In the genomic region with DNA sequence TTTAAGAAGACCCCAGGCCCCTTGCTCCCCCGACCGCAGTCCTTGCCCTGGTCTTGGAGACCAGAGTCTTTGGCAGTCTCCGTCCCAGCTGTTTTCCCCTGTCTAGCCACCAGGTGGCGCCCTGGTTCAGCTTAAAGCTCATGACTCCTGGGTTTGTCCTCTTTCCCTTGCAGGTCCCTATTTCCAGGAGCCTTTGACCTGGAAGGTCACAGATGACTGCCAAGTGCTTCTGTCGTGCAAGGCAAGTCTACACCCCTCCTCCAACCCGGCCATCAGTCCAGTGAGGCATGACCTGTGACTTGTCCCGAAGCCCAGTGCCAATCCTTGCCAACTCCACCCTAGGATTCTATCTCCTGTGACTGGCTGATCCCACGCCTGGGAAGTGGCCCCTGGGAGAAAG, we compare ENCODE assay signal across 8 mouse cellular contexts. TPM values are rescaled to one million over a fixed set of nuclear protein-coding genes. Genes with fewer than 3 reads are reported as not detected.
DNase-seq lines count a peak whose midpoint lies in the region; ATAC-seq and TF ChIP-seq lines count a peak whose summit lies in the region.

No protein-coding gene starts in this region.

- WGBS in hindbrain, embryonic 10.5 days = 27% methylated on average over 8 of the region's 8 CpGs
- WGBS in hindbrain, embryonic 13.5 days = 20% methylated on average over 8 of the region's 8 CpGs
- WGBS in midbrain, postnatal 0 days = 17% methylated on average over 8 of the region's 8 CpGs

- H3K9me3 ChIP-seq in hindbrain, embryonic 10.5 days = 0 out of 2 replicates have a peak, but pooled peaks cover 3% of the 10 kb centered on the region
- H3K9me3 ChIP-seq in hindbrain, embryonic 13.5 days = no peaks in the 10 kb centered on the region
- no peaks in the 10 kb centered on the region for H3K9me3 ChIP-seq in midbrain, postnatal 0 days (ENCODE audit: low read length)

- 0 out of 2 replicates have a peak overlapping the region, but pooled peaks have one; percentile 26 for H3K27ac ChIP-seq in hindbrain, embryonic 10.5 days
- no peak overlapping the region for H3K27ac ChIP-seq in hindbrain, embryonic 13.5 days
- H3K27ac ChIP-seq in midbrain, postnatal 0 days (ENCODE audit: low read depth, low read length) = no peak overlapping the region

- H3K9ac ChIP-seq in hindbrain, embryonic 13.5 days = no peak overlapping the region
- H3K9ac ChIP-seq in midbrain, postnatal 0 days (replicated peaks; ENCODE audit: low read length, poor library complexity, severe bottlenecking) = no peak overlapping the region

- no peaks in the 10 kb centered on the region for H3K36me3 ChIP-seq in hindbrain, embryonic 10.5 days
- H3K36me3 ChIP-seq in hindbrain, embryonic 13.5 days = no peaks in the 10 kb centered on the region
- H3K36me3 ChIP-seq in midbrain, postnatal 0 days (ENCODE audit: insufficient read depth, low read length) = no peaks in the 10 kb centered on the region
- H3K36me3 ChIP-seq in splenic B cell, adult 2 months (ENCODE audit: control insufficient read depth, insufficient read depth, low read length, poor library complexity, severe bottlenecking) = no peaks in the 10 kb centered on the region

- peak; percentile 91 for DNase-seq in hindbrain, embryonic 10.5 days (ENCODE audit: low spot score)
- peak; percentile 93 to 95 for DNase-seq in cerebellum, postnatal 14 days
- peak; percentile 93 for DNase-seq in gastrocnemius, postnatal 10 days
- DNase-seq in kidney, adult 18-20 months = peak; percentile 96
- DNase-seq in left cerebral cortex, postnatal 4 days = peak; percentile 90
- peak; percentile 89 for DNase-seq in midbrain, postnatal 0 days (ENCODE audit: low spot score)
- peak; percentile 87 for DNase-seq in splenic B cell, adult 2 months (ENCODE audit: low read depth, low spot score)

- no peak overlapping the region for H3K4me2 ChIP-seq in hindbrain, embryonic 13.5 days
- no peak overlapping the region for H3K4me2 ChIP-seq in midbrain, postnatal 0 days (ENCODE audit: low read depth, low read length, poor library complexity, severe bottlenecking)

- intact Hi-C loops in left cerebral cortex, postnatal 4 days (cut with DNase I) = loop anchor here (5.0 kb wide), 1 partner anchor 71 kb away; a partner anchor contains a TSS

- no peak overlapping the region for H3K4me3 ChIP-seq in hindbrain, embryonic 10.5 days
- H3K4me3 ChIP-seq in hindbrain, embryonic 13.5 days = no peak overlapping the region
- no peak overlapping the region for H3K4me3 ChIP-seq in midbrain, postnatal 0 days (ENCODE audit: low read depth, low read length)

- no peak for ATAC-seq in hindbrain, embryonic 13.5 days (ENCODE audit: low FRiP score)
- ATAC-seq in midbrain, postnatal 0 days (ENCODE audit: low FRiP score) = no peak

- peak; percentile 96 for TF ChIP-seq CTCF in midbrain, postnatal 0 days (IDR thresholded peaks at IDR 0.05)

- peaks cover 3% of the 10 kb centered on the region; the same call in 1 of the 2 replicates for H3K27me3 ChIP-seq in hindbrain, embryonic 10.5 days (ENCODE audit: insufficient read depth, poor library complexity, severe bottlenecking)
- 0 out of 2 replicates have a peak, but pooled peaks cover 5% of the 10 kb centered on the region for H3K27me3 ChIP-seq in hindbrain, embryonic 13.5 days
- H3K27me3 ChIP-seq in midbrain, postnatal 0 days (ENCODE audit: insufficient read depth, low read length) = no peaks in the 10 kb centered on the region
- no peaks in the 10 kb centered on the region for H3K27me3 ChIP-seq in splenic B cell, adult 2 months (ENCODE audit: control insufficient read depth, insufficient read depth, low read length, poor library complexity, severe bottlenecking)

- peaks cover 17% of the 10 kb centered on the region for H3K4me1 ChIP-seq in hindbrain, embryonic 10.5 days (replicated peaks)
- H3K4me1 ChIP-seq in hindbrain, embryonic 13.5 days (replicated peaks) = 0 out of 2 replicates have a peak, but pooled peaks cover 6% of the 10 kb centered on the region
- no peaks in the 10 kb centered on the region; the same call in 1 of the 2 replicates for H3K4me1 ChIP-seq in midbrain, postnatal 0 days (ENCODE audit: insufficient read depth, low read length)

RNA-seq across cellular contexts. Expression of a gene that starts 42.0 kb away (rescaled TPM):
- not detected in 2 replicates for polyA plus RNA-seq in hindbrain, embryonic 10.5 days (2016; fragmentation: Nextera tagmentation; extraction: Ambion mirVana)
- polyA plus RNA-seq in hindbrain, embryonic 13.5 days (2015; fragmentation: Nextera tagmentation; extraction: Ambion mirVana) = 0.12 and 0.13 TPM in 2 replicates
- total RNA-seq in gastrocnemius, postnatal 10 days (2021) = 10 to 100 TPM; 47.8 to 59.7 TPM
- under 1 TPM; 0.81 to 0.86 TPM for total RNA-seq in left cerebral cortex, postnatal 4 days (2021)
- 0.60 and 0.99 TPM in 2 replicates for total RNA-seq in midbrain, postnatal 0 days (2014; rRNA removed)
- 1.4 and 1.6 TPM in 2 replicates for polyA plus RNA-seq in midbrain, postnatal 0 days (2015; fragmentation: Nextera tagmentation; extraction: Ambion mirVana)

RNA-seq across cellular contexts. Expression of a gene that starts 54.0 kb away (rescaled TPM):
- 283 and 352 TPM in 2 replicates for polyA plus RNA-seq in hindbrain, embryonic 10.5 days (2016; fragmentation: Nextera tagmentation; extraction: Ambion mirVana)
- polyA plus RNA-seq in hindbrain, embryonic 13.5 days (2015; fragmentation: Nextera tagmentation; extraction: Ambion mirVana) = 228 and 241 TPM in 2 replicates
- total RNA-seq in gastrocnemius, postnatal 10 days (2021) = 10 to 100 TPM; 47.2 to 59.0 TPM
- 100 to 1,000 TPM; 103 to 120 TPM for total RNA-seq in left cerebral cortex, postnatal 4 days (2021)
- 66.6 and 92.7 TPM in 2 replicates for total RNA-seq in midbrain, postnatal 0 days (2014; rRNA removed)
- 134 and 155 TPM in 2 replicates for polyA plus RNA-seq in midbrain, postnatal 0 days (2015; fragmentation: Nextera tagmentation; extraction: Ambion mirVana)

Comparison
In these comparisons a context has a peak if more than half of its experiments do, and no peak if none do; other contexts are left out.
1. RNA of a gene that starts 42.0 kb away (total RNA-seq): 47.8 to 59.7 TPM in gastrocnemius, postnatal 10 days; 0.81 to 0.86 TPM in left cerebral cortex, postnatal 4 days and 0.60 to 0.99 TPM in midbrain, postnatal 0 days; every median in the first group is over 10 times any median in the second.
2. Peak in every context shown above with its lines, with median percentiles within 50 percentile points of each other: DNase-seq.